Mouse (Mus musculus) kidney, postnatal 4 days (tissue): Measurements from ENCODE around the gene Tnrc18.

Experiments used
- DNase-seq, 2 experiments: peaks; one replicate each; pipeline ENCODE4 v3.0.0; 2021; ENCODE audit warnings: mixed read lengths in 2 of 2

Gene Tnrc18

DNA sequence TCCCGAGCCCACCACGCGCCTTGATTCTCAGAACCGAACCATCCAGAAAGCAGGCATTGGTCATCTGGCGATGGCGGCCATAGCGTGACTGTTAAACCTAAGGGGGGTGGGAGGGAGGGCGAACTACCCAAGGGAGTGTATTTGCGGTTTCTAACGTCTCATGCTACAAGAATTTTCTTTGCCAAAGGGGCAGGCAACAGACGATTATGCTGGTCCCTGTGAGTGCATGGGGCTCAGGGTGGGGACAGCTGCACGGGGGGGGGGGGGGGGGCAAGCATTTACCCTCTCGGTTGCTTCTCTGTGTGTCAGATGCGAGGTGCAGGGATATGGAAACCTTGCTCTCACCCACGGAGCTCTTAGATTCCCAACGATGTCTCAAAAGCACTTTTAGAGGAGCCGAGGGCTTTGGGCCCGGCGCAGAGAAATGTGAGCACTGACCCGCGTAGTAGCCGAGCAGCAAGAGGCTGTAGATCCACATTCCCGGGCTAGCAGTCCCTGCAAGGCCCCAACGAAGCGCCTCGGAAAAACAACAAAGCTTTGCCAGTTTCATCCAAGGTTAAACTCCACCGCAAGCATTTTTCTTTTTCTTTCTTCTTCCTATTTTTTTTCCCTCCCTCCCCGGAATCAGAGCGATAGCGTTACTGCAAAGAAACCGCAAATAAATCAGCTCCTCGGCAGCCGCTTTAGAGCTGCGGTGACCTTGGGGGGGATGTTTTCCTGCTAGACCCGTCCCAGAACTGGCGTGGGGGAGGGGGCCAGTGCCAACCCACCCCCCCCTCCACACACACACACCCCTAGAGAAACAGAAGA, 5.0 kb upstream of the Tnrc18 start:
- peak; percentile 70 to 81 for DNase-seq

DNA sequence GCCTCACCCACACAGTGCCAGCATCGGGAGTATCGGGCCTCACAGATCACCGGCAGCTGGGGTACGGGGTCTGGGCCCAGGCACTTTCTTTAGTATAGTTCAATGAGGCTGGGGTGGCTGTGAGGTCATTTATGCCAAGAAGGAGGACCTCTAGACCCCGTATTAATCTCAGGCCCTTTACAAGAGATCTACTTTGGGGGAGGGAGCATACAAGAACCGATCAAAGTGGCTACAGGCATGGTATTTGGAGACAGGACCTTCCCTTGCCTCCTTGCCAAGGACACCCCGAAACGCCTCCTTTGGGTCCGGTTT, 4.5 kb upstream of the Tnrc18 start:
- peak in 1 of 2 experiments; percentile 49 for DNase-seq

DNA sequence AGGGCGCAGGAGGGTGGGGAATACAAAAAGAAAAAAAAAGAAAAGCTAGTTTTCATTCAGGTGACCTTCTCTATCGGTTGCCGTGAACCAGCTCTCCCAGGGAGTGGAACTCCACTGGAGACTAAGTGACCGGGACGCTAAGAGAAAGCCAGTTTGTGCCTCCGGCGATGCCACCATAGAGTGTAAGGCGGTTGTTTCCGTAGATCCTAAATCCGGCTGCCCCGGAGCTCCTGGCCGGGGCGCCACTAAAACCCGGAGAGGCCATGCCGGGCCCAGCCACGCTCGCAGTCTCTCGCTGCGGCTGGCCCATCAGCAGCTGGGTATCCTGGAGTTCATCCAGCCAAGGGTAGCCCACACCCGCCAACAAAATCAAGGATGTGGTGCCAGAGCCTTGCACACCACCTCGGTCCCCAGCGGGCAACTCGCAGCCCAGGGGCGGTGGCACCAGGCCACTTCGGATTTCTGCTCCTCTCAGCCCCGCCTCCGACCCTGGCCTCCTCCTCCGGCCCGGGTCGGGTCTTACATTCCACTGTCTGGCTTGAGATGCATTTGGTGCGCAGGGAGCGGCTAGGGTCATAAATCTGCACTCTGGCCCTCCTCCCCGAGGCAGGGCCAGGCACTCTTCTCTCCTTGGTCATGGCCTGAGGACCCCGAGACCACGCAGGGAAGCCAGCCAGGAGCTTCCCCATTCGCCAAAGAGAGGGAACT, 4.0 kb upstream of the Tnrc18 start:
- DNase-seq = peak; percentile 92 to 96

DNA sequence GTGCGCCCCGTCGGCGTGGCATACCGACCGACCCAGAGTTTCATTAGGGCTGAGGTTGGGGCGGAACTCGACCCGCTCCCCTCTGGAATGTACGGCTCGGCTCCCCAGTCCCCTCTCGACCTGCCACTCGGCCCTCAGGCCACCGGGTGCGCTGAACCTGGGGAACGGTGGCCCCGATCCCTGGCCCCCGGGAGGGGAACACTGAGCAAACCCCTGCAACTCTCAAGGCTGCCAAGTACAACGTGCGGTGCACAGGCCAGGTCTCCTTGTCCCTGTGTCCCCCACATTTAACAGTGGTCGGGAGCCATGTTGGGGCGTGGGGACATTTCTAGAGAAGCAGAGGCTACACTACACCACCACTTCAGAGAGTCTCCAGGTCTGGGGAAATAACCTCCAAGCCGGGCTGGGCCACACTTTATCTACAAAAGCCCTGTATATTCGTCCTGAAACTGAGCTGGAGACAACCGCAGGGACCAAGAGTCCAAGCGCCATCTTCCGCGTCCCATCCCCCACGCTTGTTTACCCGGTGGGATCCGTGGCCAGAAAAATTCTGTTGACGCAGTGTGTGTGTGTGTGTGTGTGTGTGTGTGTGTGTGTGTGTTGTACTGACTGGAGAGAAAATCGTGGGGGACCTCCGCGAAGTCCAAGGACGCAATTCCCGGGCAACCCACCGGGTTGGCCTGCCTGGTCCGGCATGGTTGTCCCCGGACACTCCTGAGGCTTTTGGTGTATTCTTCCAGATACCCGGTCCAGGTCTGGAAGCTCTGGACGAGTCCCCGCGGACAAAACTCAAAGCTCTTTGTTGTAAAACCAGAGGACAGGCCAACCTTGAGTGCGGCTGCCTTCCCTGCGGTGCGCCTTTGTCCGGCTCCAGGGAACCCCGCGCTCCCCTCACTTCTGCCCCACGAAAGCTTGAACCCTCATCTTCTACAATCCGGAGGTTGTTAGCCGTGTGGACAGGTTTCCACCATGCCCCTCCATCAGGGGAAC, 3.1 kb upstream of the Tnrc18 start:
- peak; percentile 85 to 88 for DNase-seq

DNA sequence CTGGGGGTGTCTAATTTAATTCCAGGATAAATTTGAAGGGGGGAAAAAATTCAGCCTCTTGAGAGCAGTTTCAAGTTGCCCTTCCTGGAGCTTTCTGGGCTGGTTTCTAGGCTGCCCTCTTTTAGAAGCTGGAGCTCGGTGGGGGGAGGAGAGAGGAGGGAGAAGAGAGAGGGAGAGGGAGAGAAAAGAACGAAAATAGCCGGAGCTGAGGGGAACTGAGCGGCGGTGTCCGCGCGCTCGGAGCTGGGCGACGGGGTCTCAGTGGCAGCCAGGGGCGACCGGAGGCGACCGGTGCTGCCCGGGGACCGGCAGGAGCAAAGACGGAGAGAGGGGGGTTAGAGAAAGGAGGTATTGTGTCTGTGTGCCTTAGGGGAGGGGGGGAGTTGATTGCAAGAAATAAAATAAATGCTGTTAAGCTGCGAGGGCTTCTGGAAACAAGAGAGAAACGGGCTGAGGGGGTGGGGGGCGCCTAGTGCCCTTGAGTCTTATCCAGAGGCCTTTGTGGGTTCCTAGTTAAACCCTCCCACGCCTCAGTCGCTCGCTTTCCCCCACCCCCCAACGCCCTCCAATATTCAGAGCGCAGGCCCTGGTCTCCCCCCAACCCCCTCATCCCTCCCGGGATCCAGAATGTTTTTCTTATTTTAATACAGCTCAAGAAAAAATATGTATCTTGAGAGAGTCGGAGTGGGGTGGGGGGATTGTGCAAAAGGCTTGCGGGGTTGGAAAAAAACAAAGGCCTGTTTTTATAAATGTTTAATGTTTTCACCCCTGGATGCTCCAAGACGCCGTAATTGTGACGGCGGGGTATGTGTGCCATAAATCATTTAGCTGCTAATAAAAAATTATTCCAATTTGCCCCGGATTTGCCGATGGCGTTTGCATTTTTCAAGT, 2.2 kb upstream of the Tnrc18 start:
- peak; percentile 75 to 84 for DNase-seq

DNA sequence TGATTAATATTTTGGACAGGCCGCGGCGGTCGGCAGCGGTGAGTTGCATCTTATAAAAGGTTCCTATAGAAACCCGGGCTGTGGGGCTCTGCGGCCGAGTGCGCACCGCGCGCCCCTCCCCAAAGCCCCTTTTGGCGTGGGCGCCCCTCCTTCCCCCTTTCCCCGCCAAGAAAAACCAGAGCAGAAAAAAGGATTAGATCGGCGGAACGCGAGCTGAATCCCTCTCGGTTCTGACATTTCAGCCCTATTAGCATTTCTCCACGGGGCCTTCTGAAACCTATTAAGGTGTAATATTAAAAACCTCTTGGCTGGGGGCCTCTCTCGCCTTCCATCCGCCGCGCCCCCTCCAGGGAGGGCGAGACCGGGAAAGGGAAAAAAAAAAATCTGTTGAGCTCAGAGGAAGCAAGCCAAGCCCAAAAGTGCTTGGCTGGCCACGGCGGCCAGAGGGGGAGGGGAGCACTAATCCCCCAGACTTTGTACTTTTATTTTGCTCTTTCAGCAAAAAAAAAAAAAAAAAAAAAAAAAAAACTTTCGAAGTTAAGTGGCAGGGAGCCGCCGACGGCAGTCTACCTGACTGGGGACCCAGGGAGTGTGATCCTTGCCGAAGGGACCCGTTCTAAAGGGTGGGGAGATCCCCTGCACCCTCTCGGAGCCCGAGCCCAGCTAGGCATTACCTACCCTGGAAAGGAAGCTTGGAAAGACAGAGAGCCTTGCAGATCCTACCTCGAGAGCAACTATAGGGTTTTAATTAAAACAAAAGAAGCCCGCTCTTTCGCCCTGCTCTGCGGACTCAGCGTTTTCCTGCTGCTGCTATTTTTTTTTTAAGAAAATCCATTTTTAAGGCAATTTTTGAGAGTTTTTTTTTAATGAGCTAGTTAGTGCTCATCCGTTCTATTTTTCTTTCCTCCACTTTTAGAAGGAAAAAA, 1.2 kb upstream of the Tnrc18 start:
- DNase-seq = peak; percentile 85 to 91

DNA sequence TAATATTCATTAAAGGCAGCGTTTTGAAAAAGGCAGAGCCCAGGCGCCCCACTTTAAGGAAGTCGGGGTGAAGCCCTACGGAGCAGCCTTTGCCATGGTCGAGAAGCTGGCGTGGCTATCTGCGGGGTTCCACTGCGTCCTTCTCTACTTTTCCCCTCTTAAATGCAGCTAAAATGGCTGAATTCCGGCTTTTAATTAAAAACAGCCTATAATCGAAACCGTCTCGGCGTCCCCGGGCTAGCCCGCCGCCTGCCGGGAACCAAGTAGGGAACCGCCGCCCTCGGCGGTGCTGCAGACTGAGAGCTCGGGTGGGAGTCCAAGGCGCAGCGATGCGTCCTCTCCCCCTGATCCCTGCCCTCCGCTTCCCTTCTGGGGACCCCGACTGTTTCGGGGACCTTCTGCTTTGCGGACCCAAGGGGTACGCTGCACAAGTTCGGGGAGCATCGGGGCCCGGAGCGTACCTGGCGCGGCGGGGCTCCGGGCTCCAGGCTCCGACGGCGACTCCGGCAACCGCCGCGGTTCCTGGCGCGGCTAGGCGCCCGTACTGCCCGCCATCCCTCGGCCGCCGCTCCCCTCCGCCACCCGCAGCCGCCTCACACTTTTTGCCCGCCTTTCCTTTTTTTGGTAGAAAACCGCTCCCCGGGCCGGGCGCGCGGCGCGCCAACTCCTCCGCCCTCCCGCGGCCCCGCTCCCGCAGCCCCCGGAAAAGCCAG, 495 bp downstream of the Tnrc18 start:
- peak; percentile 77 to 84 for DNase-seq

DNA sequence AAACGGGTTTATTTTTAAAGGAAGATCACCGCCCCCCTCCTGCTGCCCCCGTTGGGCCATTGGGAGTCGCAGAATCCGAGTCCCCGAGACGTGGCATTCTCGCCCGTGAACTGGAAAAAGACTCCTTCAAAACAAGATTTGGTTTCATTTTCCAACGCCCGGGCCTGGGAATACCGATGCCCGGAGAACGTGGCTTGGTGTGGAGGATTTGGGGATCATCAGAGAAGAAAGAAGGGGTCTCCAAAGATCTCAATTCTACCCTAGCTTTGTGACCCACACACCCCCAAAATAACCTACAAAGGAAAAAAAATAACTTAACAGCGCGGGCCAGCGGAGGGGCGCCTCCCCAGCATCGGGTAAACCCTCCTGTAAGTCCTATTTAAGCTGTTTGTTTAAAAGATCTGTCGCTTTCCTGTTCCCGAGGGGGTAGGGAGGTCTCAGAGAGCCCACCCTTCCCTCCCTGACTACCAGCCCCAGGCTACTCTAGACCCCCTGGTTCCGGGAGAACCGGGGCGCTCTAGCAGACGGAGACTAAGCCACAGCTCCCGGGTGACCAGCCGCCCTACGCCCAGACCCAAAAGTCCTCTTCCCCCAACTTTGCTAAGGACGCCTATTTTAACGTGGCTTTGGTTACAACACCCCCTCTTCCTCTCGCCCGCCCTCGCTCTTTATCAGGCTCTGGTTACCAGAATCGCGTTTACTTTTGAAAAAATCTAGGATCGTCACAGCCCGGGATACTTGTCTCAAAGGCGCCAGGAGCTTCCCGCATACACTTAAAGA, 1.2 kb downstream of the Tnrc18 start:
- DNase-seq = peak; percentile 63 to 74

DNA sequence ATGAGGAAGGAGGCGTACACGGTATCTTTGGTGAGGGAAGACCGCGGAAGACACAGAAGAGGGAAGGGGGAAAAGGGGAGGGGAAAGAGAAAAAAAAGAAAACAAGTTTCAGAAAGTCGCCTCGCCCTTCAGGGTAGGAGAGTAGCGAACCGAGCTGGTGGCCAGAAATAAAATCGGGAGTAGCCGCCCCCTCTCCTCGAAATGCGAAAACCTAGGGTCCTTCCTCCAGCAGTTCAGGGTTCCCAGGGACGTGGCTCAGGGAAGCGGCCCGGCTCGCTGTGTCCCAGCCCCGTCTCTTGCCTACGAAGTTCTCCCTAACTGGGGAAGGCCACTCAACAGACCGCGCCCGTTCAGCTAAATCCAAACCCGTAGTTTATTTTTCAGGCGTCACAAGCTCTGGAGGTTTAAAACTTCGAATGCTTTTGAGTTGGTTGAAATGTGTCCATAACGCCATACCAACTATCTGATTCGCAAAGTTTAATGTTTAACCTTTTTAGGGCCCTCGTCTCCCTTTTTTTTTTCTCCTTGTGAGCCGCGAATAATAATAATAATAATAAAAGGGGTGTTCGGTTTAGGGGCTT, 2.0 kb downstream of the Tnrc18 start:
- peak; percentile 51 to 63 for DNase-seq

DNA sequence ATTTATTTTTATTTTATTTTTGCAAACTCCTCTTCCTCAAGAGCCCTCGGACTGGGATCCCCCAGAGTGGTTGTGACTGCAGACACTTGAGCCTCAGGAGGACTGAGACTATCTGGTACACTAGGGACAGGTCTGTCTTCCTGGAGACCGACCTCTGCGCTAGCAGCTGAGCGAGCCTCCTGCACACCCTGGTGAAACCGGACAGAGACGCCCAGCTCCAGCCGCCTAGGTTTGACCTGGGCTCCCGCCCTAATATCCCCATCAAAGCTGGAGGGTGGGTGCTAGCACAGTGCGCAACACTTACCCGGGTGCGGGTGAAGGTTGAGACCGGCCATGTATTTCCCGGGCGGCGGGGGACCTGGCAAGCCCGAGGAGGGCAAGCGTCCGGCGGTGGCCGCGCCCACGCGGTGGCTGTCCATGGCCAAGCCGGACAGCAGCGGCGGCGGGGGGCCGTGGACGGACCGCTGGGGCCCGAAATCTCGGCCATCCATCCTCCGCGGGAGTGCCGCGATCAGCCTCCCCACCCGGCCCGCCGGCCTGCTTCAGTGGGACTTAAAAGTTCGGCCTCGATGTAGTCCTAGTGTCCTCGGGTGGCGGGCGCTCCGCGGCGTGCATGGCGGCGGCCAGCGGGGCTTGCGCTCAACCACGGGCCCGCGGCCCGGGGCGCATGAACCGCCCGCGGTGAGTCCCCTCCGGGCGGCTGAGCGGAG, 2.6 kb downstream of the Tnrc18 start:
- DNase-seq = peak; percentile 62 to 72

DNA sequence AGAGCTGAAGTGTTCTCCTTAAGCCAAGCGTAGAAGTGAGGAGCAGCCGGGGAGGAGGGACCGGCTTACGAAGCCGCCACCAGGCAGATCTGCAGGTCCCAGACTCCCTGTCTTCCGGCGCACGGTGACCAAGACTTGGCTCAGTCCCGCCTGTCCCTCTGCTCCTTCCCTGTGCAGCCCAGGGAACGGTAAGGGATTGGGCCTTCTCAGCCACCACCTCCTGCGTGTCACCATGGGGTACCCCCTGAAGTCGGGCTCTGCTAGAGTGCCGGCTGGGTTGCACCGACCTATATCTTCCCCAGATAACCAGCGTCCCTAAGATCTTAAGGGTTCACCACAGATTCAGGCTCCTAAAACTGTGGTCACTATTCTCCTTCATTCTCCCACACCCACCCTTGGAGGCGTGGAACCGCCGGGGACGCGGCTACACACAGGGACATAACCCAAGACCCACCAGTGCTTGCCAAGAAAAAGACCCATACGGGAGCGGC, 3.3 kb downstream of the Tnrc18 start:
- DNase-seq = peak; percentile 60 to 73

DNA sequence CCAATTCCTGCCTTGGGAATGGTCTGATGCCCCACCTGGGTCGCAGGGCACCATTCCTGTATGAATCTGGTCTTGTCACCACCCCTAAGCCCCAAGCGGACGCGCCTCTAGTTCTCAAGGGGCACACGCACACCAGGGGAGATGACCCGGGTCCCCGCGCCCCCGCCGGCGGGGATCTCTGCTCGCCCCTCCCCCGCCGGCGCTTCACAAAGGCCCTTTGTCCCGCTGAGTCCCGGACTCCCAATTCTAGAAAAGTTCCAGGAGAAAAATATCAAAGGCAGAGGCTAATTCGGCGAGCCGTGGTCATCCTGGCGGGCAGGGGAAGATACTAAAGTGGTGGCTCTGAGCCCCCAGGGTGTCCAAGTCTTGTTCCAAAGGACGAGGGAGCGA, 3.7 kb downstream of the Tnrc18 start:
- peak; percentile 50 to 66 for DNase-seq

DNA sequence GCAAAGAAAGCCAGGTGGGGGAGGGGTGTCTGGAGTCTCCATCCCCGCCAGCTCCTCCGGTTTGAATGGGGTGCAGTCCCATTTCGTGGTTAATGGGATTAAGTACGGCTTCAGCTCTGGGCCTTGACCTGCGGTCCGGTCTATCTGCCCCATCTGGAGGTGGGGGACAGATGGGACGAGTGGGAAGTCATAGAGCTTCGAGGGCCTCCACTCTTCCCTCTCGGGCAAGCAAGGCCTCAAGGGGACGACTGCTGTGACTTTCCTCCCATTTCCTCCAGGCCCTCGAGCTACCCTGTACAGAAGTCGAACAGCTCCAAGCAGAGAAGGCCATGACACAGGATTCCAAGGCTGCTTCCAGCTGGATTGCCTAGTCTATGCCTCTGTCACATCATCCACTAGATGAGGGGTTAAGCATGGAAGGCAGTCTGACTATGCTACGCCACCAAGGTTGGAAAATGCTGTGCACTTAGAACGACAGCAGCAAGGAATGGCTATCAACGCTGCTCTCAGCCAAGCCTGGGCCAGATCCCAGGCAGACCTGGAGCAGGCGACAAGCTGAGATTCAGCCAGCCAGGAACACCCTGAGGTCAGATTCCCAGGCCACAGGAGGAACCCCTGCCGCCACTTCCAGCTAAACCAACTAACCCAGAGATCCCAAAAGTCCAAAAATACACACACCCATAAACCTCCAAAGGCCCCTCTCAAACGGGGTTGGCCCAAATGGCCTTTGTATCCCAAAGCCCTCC, 4.3 kb downstream of the Tnrc18 start:
- peak; percentile 54 to 64 for DNase-seq

DNA sequence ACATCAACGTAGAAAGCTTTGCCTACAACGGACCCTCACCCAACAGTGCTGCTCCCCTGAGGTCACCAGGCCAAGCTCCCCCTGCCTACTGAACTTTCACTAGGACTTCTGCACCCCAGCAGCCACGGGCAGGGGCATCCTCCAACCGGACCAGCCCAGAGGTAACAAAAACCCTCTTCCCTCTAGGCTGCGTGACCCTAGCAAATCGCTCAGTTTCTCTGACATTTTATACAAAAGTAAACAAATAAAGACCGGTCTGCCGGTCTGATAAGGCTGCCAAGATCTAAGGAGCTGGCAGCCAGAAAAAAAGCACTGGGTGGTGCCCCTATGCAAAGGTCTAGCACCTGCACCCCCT, 4.9 kb downstream of the Tnrc18 start:
- no peak for DNase-seq

DNA sequence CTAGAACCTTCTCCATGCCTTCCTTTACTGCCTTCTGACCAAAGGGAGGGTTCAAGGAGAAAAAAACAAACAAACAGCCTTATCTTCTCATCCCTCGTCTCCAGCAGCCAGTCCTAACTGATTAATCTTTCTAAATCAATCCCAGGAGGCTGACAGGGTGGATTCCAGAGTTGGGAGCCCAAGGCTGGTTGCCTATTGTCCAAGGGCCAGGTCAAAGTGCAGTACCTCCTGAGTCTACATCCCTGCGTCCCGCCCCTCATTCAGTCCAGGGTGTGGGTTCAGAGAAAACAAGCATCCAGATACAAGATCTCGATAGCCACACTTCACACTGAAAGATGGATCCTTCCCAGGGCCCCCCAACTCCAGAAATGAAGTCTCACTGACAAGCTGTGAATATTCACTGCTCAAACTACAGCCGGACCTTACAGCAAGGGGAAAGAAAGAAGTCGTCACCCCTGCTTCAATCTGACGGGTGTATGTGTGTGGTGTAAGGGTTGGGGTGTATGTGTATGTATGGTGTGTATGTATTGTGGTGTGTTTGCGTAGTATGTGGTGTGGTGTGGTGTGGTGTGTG, 5.5 kb downstream of the Tnrc18 start:
- peak in 1 of 2 experiments; percentile 42 for DNase-seq

DNA sequence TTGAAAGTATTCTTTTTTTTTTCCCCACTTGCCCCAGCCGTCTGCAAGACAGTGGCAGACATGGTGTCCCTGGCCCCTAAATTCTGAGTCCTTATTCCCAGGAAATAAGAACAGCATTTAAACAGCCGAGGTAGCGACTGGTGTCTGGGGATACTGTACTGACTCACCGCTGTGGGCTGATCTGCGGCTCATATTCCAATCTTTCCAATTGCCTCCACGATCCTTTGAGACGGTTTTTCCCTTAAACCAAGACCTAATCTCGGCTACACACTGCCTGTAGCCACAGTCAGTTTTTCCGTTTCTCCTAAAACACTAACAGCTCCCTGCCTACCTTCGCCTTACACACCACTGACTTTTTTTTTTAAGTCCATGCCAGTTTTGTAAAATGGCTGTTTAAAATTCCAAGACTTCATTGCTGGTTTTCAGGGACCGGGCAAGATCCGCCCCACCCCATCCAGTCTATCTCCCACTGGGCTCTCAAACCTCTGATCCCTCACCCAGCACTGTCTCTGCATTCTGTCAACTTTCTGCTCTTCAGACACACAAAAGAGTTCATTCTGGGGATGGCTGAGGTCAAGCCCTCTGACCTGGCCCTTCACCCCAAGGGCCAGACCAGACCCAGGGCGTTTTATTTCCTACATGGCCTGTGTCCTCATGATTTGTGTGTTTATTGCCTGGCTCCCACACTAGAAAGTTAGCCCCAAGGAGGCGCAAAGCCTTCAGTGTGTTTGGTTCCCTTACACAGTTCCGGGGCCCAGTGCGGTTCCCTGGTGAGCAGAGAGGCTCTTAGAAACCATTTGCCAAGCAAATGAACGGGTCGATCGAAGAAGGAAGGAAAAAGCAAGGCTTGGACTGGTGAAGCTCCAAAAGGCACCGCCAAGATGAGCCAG, 6.5 kb downstream of the Tnrc18 start:
- DNase-seq = no peak
